Mouse (Mus musculus) testis, adult 2 months (tissue): Measurements from ENCODE around the gene Pth1r. TPM values are rescaled to one million over a fixed set of nuclear protein-coding genes. Genes with fewer than 3 reads are reported as not detected.

ENCODE experiments used
- H3K27ac ChIP-seq: fragments of 200-500 bp; 2 replicates; pipeline ENCODE4 v1.5.1; 2012; ENCODE audit warnings: low read depth, low read length; ENCODE audit not compliant: control insufficient read depth, insufficient read depth
- H3K27me3 ChIP-seq: fragments of 200-500 bp; 2 replicates; pipeline ENCODE4 v1.6.1; 2012; ENCODE audit warnings: mild to moderate bottlenecking, low read length, moderate library complexity; ENCODE audit not compliant: control insufficient read depth, insufficient read depth
- H3K36me3 ChIP-seq: fragments of 200-500 bp; 2 replicates; pipeline ENCODE4 v1.6.1; 2012; ENCODE audit warnings: mild to moderate bottlenecking, low read length; ENCODE audit not compliant: control insufficient read depth, insufficient read depth
- H3K4me1 ChIP-seq: fragments of 200-500 bp; 2 replicates; pipeline ENCODE4 v1.6.1; 2012; ENCODE audit warnings: low read length; ENCODE audit not compliant: control insufficient read depth, insufficient read depth
- H3K4me3 ChIP-seq: fragments of 200-500 bp; 2 replicates; pipeline ENCODE4 v1.5.1; 2012; ENCODE audit warnings: low read depth, mild to moderate bottlenecking, low read length, moderate library complexity, mixed read lengths; ENCODE audit not compliant: control insufficient read depth
- CTCF ChIP-seq: fragments of 200-500 bp; IDR thresholded peaks from 2 replicates; pipeline ENCODE4 v1.5.1; 2012; ENCODE audit warnings: low read depth, mild to moderate bottlenecking, inconsistent platforms, low read length, moderate library complexity; ENCODE audit not compliant: control insufficient read depth, insufficient read depth, insufficient replicate concordance
- POLR2A ChIP-seq: fragments of 200-500 bp; IDR thresholded peaks from 2 replicates; pipeline ENCODE4 v1.6.1; 2012; ENCODE audit warnings: low read depth, mild to moderate bottlenecking, inconsistent platforms, low read length, moderate library complexity; ENCODE audit not compliant: control insufficient read depth
- polyA plus RNA-seq: library from polyadenylated mRNA; depleted of rRNA; stranded (reverse); fragments of >200 nt; gene quantifications from 2 replicates; pipeline ENCODE4 v1.2.3, GENCODE M21; 2012

Gene Pth1r
- polyA plus RNA-seq, 1 experiment = 2.9 TPM

- H3K4me3 ChIP-seq = no peak overlapping the region
- no peaks in the 10 kb centered on the region for H3K27me3 ChIP-seq
- H3K4me1 ChIP-seq = no peaks in the 10 kb centered on the region
- TF ChIP-seq CTCF = peak; percentile 48; the same call in 1 of the 2 replicates
- TF ChIP-seq POLR2A = no peak
- H3K27ac ChIP-seq = no peak overlapping the region
- no peaks in the 10 kb centered on the region for H3K36me3 ChIP-seq
Measured at GRCm38 (mm10) chr9:110759265-110759664, 12.3 kb upstream of the Pth1r start.

DNA sequence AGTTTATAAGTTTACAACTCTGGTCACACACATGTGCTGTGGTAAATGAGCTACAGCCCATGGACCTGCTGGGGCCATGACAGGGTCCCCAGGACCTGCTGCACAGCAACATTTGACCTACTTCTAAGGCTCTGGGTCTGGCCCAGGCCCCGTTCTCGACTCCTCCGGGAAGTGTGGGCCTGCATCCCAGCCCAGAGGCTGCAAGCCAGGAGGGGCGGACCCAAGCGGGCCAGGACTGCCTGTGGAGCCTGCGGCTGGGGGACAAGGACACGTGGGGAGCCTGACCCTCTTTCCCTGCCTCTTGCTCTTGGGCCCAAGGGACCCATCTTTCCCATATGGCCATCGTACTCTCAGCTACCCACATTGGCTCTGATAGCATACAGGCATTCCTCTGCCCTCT, 11.7 kb upstream of the Pth1r start:
- TF ChIP-seq POLR2A (no peak), CTCF (no peak)

GRCm38 (mm10) chr9:110757816-110758215, 10.9 kb upstream of the Pth1r start:
- Histone ChIP-seq H3K4me3 (no peak overlapping the region), H3K4me1 (no peaks in the 10 kb centered on the region), H3K27ac (no peak overlapping the region), H3K36me3 (no peaks in the 10 kb centered on the region), H3K27me3 (no peaks in the 10 kb centered on the region)
- TF ChIP-seq POLR2A (no peak), CTCF (no peak)

More for the DNA sequence above, 11.7 kb upstream of the Pth1r start:
- H3K36me3 ChIP-seq = no peaks in the 10 kb centered on the region
- no peaks in the 10 kb centered on the region for H3K4me1 ChIP-seq
- no peak overlapping the region for H3K27ac ChIP-seq
- H3K4me3 ChIP-seq = no peak overlapping the region
- H3K27me3 ChIP-seq = no peaks in the 10 kb centered on the region

DNA sequence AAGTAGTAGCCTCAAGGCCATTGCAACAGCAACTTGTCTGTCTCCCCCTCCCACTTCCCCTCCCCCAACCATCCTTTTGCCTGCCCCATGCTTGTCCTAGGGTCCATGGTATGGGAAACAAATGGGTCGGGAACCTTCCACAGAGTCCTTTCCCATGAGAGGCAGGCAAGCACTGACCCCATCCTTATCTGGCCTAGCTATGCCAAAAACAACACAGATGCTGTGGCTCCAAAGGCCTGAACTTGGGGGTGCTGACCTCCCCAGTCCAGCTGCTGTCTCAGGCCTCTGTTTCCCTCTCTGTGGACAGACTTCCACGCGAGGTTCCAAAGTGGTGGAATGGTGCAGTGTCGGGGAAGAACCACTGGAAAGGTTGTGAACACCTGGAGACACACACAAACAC, 6.8 kb upstream of the Pth1r start:
- H3K4me1 ChIP-seq = no peaks in the 10 kb centered on the region
- H3K4me3 ChIP-seq = no peak overlapping the region
- no peak overlapping the region for H3K27ac ChIP-seq
- H3K36me3 ChIP-seq = no peaks in the 10 kb centered on the region
- H3K27me3 ChIP-seq = no peaks in the 10 kb centered on the region
- TF ChIP-seq CTCF (no peak), POLR2A (no peak)

DNA sequence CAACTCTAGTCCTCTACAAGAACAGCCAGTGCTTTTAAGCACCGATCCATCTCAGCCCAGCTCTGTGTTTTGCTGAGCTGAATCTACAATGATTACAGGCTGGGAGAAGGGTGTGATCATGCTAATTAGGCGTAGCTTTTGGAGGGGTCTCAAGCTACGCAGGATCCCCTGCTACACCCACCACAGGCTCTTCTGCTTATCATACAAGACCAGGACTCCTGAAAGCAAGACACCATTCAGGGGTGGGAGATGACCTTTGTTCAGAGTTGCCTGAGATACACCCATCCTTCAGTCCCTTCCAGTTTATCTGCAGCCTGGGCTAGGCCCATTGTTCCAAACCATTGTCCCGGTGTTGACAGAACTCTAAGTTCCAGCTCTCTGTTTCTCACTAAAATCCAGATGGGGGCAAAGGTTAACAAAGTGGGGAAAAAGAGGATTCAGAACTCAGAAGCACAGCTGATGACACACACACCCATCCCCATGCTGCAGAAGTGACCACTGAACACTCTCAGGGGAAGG, 6.0 kb upstream of the Pth1r start:
- H3K4me1 ChIP-seq = no peaks in the 10 kb centered on the region
- no peak overlapping the region for H3K27ac ChIP-seq
- TF ChIP-seq CTCF (no peak), POLR2A (no peak)
- H3K27me3 ChIP-seq = no peaks in the 10 kb centered on the region
- no peak overlapping the region for H3K4me3 ChIP-seq
- H3K36me3 ChIP-seq = no peaks in the 10 kb centered on the region

DNA sequence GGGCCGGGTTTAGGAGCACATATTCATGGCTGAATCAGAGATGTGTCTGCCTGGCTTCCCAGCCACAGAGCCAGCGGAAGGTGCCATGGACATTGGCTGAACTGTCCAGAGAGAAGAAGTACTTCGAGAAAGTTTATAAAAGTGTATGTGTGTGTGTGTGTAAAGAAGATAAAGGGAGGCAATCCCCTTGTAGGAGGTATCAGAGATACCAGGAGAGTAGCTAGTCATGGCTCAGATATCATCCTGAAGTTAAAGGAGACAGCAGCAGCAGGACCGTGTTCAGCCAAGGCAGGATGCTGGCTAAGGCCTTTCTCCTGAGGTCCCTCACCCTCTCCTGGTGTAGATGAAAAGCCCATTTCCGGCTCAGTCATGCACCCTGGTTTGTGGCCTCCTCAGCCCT, 4.5 kb upstream of the Pth1r start:
- Histone ChIP-seq H3K27me3 (no peaks in the 10 kb centered on the region), H3K36me3 (no peaks in the 10 kb centered on the region), H3K4me3 (peak overlapping the region; percentile 55), H3K4me1 (no peaks in the 10 kb centered on the region), H3K27ac (no peak overlapping the region)
- TF ChIP-seq CTCF = no peak
- TF ChIP-seq POLR2A = no peak

GRCm38 (mm10) chr9:110750404-110751187, 3.7 kb upstream of the Pth1r start:
- Histone ChIP-seq H3K4me3 (no peak overlapping the region; the same call in 1 of the 2 replicates), H3K36me3 (no peaks in the 10 kb centered on the region), H3K27me3 (no peaks in the 10 kb centered on the region), H3K4me1 (no peaks in the 10 kb centered on the region), H3K27ac (no peak overlapping the region)
- no peak for TF ChIP-seq CTCF

DNA sequence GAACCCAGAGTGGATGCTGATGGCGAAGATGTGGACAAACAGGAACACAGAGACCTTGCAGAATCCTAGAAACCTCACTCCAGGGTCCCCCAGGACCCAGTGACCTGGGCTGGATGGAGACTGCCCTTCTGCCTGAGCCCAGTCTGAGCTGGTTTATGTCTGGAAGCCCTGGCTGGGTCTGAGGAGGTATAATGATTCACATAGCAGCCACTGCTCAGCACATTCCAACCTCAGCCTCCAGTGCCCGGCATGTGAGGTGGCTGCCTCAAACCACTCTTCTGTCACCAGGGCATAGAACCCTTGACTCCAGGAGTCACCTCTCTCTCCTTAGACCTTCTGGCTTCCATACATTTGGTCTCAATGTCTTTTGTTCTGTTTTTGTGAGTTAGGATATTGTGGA, 1.5 kb upstream of the Pth1r start:
- H3K4me1 ChIP-seq = no peaks in the 10 kb centered on the region; the same call in 1 of the 2 replicates
- TF ChIP-seq POLR2A (no peak), CTCF (no peak)
- no peak overlapping the region for H3K27ac ChIP-seq
- no peaks in the 10 kb centered on the region for H3K36me3 ChIP-seq
- H3K4me3 ChIP-seq = no peak overlapping the region
- H3K27me3 ChIP-seq = peaks cover 2% of the 10 kb centered on the region; the same call in 1 of the 2 replicates
